Mouse (Mus musculus) adrenal gland, adult 2 months (tissue): ENCODE results near the gene D10Jhu81e. TPM values are rescaled to one million over a fixed set of nuclear protein-coding genes. Genes with fewer than 3 reads are reported as not detected.

Source experiments
- DNase-seq: peaks from one replicate; pipeline ENCODE4 v3.0.0; 2021
- polyA plus RNA-seq: library from polyadenylated mRNA; depleted of rRNA; stranded (reverse); fragments of >200 nt; gene quantifications from 2 replicates; pipeline ENCODE4 v1.2.3, GENCODE M21; 2012
- total RNA-seq, 2 experiments: library from RNA; stranded (reverse); gene quantifications; 2 replicates each; pipeline ENCODE4 v1.2.3; 2021

D10Jhu81e gene
- total and polyA plus RNA-seq, 3 experiments: 266 to 784 (median 267) TPM

DNA sequence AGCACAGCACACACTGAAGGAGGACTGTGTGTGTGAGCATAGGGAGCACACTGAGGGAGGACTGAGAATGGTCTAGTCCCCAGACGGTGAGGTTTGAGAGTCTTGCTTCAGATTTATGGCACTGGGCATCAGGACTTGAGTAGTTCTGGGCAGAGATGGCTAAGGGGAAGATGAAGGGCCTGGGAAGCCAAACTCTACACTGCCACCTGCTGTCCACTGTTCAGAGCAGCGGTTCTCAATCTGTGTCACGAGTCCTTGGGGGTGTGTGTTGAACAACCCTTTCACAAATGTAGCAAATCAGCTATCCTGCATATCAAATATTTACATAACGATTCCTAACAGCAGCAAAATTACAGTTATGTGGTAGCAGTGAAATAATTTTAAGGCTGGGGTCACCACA is 5.7 kb downstream of the D10Jhu81e start:
- peak; percentile 69 for DNase-seq

DNA sequence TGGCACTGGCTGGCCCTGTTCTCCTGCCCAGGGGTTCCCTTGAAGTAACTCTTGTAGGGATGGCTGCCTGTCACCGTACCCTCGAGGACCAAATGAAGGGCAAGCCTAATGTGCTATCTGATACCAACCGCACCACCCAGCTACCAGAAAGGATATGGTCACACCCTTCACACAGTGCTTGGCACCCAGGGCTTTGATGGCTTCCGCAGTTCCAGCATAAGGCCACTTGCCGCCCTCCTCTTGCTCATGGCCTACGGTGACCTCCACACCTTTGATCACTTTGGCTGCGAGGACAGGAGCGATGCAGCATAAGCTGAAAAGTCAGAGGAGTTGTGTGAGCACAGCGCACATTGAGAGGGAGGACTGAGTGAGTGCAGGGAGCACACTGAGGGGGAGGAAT is 6.3 kb downstream of the D10Jhu81e start:
- no peak for DNase-seq

DNA sequence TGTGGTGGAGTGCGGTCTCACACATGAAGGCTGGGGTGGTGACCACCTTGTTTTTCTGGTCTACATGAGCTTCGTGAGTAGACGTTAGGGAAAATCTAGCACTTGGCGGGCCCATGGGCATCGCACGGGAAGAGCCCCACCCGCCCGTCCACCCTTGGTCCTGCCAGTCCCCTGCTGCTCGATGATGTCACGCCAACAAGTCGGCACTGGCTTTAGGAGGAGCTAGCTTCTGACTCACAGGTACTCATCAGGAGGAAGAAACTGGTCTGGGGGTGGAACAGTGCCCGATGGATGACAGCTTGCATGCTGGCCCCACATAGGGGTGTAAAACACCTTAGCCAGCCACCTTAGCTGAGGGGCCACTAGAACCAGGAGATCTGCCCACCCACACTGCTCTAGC is 6.9 kb downstream of the D10Jhu81e start:
- DNase-seq: no peak

DNA sequence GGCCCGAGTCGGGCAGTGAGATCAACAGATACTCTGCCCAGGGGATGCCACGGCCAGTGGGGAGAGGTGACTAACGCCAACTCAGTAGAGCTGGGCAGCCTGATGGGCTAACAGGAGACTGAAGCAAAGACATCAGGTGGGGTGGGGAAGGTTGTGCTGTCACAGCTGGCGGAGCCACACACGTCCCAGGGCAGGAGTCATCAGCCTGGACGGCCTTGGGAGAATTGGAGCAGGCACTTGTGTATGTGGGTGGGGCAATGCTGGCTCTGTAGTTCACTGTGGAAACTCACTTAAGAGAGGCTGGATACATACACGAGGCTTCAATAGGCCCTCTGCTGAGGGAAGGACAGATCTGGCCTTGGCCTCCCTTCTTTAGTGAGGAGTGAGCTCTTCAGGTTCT is 8.5 kb downstream of the D10Jhu81e start:
- peak; percentile 74 for DNase-seq

DNA sequence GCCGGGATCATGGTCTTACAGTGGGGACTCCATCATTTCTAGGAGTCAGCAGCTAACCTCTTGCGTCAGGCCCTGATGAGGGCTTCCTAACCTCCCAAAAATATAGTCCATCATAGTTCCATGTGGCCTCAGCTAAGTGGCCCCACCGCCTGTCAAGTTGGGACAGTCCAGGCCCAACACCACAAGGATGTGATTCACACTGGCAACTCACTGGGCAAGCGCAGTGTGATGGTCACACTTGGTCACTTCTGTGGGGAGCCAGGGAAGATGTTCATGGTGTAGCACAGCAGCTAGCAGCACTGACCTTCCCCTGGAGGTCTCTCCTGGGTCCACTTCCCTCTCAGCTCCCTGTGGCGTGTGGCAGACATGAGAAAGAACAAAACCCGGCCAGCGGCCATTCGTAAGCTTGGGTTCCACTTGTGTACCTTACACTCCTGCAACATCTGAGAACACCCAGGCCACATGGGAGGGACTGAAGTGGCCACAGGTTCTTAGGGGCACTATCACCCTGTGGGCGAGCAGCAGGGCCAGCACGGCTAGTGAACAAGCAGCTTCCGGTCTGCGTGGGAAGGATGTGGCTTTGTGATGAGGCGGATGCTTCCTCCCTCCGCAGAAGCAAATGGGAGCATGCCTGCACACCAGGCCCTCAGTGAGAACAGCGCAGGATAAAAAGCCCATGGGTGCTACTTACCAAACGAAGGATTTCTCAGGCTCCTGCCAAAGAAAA is 9.1 kb downstream of the D10Jhu81e start:
- DNase-seq: peak; percentile 28

DNA sequence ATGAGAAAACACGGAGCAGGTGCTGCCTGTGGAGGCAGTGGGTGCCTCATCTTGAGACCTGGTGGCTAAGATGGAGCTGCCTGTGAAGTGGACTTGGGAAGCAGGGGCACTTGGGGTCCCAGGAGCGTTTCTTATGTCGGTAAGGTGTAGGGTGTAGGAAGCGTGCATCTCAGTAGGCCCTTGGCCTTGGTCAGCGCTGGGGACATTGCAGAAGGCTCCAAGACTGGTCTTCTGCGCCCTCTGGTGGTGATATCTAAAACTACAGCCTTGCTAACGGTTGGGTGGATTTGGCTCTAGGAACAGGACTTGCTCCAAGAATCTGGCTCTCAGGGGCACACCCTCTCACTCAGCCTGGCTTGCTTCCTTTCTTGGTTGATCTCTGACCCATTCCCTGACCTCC is 9.7 kb downstream of the D10Jhu81e start:
- DNase-seq: peak; percentile 88

DNA sequence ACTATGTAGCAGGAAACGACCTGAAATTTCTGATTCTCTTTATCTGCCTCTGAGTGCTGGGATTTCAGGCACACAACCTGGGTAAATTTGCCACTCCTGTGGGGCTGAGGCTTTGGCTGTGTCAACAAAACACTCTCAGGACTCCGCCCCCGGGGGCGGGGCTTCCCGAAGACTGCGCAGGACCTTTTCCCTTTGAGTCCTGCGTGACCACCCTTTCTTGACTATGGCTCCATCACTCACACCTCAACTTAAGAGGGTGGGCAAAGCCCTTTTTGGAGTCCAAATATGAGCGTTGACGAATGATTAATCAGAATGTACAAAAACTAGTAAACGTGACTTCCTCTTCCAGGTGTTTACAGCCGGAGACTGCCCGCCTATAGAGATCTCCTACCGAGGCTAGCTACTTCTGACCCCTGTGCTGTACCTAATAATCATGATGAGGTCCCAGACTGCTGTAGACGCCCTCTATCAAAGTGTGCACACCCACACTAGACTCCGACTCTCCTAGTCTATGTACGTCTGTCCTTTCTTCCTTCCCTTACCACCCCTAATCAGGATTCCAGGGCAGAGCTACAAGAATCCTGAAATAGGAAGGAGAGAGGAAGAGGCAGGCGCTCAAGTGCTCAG is 10.2 kb downstream of the D10Jhu81e start:
- peak; percentile 83 for DNase-seq

DNA sequence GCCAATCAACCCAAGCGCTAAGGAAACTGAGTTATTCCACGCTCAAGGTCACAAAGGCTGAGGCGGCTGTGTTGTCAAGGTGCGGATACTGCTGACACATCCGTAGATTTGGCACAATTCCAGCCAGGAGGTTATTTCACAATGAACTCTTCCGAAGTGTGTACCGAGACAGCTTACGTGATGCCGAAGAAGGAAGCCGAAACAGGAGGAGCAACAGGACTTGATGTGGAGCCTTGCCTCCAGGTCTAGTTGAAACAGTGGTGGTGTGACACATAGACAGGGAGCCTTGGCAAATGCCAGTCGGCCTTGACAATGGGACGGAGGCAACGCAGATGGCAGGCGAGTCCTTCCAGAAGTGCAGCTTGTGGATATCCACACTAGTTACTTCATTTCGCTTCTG is 11.5 kb downstream of the D10Jhu81e start:
- DNase-seq: peak; percentile 78

DNA sequence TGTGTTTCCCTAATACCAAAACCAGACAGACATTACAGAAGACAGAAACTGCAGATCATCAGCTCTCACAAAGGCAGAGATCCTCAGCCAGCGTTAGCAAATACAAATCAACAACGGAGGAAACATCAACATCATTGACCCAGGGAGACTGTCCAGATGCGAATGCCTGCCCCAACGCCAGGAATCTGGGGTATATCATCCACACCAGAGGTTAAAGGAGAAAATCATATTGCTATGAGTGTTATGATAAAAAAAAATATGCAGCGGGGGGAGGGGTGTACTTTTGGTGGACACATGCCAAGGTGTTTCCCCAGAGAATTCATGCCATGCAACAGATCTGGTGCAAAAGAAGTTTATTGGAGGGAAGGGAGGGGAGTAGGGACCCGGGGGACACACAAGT is 12.7 kb downstream of the D10Jhu81e start:
- no peak for DNase-seq

DNA sequence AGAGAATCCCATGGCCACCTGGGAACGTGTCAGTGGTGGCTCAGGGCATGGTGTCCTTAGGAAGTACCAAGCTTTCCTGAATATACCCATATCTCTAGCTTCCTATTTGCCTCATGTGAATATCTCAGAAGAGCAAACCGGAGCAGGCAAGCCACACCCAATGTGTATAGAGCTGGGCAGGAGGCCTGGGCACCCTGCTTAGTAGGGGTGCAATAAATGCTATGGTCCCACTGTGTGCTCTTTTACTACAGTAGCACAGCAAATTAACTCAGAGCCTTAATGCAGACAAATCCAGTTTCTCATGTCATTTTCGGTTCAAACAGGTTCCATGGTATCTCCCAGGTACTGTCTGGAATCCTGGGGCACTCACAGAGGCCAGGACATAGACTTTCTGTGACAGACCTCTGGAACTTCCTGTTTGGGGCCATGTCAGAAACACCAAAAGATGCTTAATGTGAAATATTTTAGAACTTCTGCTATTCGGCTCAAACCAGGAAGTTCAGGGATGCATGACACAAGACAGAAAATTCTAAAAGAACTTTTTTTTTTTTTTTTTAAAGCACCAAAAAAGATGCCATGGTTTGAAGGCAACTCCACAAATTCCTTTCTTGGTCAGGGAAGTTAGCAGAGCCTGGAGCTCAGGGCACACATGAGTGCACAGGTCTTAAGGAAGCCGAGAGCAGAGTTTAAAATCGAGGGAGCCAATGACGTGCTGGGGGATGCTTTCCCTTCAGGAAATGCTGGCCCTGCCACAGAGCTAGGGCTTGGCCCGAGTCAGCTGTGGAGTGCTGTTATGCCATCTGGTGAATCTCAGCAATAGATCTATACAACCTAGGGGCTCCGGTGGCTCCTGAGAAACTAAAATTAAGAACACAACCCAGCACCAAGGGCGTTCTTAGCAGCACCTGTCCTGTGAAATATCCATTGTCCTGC is 20.5 kb downstream of the D10Jhu81e start:
- no peak for DNase-seq

DNA sequence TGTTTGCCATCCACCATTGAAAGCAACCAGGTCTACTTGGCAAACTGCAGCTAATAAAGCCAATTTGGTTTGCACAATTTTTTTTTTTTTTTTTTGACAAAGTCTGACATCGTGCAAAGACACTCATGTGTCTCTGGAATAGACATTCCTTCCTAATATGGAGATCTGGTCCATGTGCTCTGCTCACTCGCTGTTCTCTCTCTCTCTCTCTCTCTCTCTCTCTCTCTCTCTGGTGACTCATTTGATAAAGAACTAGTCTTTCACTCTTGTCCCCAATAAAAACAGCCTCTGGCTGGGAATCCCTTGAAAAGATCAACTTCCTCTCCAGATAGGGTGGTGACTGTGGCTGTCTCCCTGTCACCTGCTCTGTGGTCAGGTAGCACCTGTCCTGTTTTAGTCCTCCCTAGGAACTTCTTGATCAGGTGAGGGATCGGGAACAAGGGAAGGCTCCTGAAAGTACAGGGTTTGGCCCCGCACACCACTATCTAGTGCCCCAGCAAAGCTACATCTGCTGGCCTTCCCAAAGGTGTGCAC is 21.6 kb downstream of the D10Jhu81e start:
- DNase-seq: no peak

DNA sequence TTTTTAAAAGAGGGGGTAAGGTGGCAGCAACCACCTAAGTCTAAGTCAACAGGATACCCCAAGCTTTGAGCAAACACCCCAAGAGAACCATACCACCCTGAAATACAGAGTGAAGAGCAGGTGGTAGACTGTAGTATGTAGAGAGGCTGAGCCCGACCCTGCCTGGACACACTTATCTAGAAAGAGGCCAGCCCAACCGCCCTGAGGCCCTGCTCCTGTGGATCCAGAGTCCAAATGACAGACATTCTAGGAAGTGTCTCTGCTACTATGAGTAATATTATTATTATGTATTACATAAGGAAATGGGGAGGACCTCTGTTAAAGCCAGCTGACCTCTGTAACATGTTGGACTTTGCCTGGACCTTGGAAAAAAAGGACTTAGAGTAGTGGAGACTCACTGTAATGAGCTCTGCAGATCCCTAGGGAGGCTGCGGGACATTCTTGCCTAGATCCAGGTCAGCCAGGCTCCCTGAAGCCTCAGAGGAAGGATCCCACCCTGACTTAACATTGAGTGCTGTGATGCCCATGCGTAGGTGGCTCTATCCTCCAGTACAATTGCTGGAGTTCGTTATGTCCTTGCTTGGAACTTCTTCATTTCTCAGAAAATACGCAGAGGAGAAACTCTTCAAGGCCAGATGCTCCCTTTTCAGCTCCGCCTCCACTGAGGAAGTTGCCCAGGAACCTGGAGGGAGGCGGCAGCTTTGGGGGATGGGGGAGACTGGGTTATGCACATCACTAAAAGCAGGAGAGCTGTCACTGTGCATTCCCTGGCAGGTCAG is 25.7 kb downstream of the D10Jhu81e start:
- no peak for DNase-seq

DNA sequence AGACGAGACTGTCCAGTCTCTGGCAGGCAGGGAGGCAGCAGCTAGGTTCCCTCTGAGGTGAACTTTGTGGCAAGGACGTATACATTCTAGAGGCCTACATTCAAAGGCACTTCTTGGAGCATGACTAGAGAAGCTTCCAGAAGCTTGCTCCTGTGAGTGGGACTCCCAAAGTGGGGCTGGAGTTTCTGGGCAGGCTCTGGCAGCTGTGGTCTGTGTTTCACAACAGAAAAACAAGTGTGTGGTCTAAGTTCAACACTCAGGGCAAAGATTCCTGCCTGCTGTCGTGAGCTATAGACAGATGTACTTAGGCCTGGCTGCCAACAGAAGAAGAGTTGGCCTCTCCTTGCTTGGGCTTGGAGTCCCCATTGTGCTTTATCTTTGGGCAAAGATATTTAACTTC is 28.7 kb downstream of the D10Jhu81e start:
- DNase-seq: no peak

DNA sequence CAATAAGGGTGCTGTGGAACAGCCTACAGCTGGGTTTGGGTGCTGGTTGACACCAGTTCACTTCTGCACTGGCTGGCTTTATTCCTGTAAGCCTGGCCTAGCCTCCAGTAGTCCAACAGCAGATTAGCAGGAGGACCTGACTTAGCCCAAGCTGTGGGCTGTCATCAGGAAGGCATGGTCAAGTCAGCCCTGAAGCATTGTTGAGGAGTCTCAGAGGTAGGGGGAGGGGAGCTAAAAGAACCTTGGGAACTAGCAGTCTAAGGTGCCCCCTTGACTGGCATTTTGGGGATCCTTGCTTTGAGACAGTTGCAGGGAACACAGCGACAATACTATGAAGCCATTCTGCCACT is 29.4 kb downstream of the D10Jhu81e start:
- DNase-seq: no peak

DNA sequence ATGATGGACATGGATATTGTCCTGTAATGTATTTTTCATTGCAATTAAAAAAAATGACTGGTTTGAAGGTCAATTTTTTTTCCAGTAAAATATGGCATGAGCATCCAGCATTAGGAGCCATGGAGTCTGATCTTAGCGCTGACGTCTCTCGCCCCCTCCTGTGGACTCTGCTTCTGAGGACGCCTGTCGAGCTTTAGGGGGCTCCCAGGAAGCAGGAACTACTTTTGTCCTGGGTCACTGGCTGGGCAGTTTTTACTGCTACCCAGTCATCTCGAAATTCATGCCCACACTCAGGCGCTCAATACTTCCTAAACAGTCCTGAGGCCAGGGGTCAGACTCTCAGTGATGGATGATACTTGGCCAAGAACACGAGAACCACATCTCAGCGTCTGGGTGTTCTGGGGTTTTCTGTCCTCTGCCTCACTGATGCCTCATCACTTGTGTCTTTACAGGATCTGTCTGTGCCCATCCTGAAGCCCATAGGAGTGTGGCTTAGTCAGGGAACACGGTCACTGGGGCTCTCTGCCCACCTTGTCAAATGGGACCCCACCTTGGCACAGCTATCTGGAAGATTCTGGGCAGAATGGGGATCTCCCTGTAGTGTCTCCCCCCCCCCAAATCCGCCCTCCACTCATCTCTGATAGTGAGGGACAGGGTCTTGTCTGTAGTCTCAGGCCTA is 29.9 kb downstream of the D10Jhu81e start:
- no peak for DNase-seq

DNA sequence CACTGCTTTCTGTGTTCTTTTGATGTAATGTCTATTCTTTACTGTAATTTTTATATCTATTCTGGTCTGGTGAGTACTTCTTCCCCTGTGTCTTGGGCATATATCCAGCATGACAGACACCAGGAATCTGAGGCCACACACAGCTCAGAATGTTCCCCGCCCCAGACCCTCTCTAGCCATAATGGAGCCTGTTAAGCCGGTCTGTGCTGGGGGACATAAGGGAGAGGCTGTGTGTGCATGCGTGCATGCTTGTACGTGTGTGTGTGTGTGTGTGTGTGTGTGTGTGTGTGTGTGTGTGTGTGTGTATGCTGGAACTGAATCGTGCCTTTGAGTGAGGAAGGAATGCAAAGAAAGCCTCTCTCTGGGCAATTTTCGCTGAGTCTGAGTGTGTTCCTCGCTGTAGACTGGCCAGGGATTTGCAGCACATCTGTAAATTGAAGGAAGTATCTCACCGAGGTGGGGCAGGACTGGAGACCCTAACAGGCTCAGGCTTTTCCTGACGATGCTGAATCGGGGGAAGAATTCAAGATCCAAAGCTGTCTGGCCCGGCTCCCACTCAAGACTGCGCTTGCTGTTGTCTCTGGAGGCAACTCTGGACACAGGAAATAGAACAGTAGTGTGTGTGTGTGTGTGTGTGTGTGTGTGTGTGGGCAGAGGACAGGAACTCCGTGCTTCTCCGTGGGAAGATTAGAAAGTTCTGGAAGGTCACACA is 30.6 kb downstream of the D10Jhu81e start:
- peak; percentile 51 for DNase-seq

DNA sequence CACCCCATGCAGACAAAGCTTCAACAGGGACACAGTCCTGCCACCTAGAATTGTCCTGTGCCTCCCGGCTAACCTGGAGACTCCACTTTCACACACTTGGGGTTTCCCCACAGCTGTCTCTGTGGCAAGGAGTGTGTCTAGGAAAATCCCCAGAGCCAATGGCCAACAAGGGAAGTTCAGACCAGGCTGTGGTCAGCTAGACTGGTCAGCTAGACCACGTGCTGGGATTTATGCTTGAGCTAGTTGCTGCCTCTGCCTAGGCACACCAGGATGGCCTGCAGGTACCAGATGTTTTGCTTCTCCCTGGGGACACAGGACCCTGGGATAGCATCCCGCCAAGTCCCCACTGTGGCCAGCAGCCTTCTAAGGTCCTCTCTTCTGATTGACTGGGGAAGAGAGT is 32.4 kb downstream of the D10Jhu81e start:
- DNase-seq: no peak

DNA sequence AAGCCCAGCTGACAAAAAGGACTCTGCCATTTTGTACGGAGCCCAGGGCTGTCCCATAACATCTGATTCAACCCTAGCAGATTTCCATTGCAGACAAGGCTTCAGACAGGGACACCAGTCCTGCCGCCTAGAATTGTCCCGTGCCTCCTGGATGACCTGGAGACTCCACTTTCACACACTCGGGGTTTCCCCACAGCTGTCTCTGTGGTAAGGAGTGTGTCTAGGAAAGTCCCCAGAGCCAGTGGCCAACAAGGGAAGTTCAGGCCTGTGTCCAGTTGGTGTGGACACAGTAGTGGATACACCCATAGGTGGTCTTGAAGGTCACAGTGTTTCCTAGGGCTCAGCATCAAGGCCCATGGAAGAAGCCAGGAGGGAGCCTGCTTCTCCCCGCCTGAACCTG is 33.6 kb downstream of the D10Jhu81e start:
- no peak for DNase-seq

DNA sequence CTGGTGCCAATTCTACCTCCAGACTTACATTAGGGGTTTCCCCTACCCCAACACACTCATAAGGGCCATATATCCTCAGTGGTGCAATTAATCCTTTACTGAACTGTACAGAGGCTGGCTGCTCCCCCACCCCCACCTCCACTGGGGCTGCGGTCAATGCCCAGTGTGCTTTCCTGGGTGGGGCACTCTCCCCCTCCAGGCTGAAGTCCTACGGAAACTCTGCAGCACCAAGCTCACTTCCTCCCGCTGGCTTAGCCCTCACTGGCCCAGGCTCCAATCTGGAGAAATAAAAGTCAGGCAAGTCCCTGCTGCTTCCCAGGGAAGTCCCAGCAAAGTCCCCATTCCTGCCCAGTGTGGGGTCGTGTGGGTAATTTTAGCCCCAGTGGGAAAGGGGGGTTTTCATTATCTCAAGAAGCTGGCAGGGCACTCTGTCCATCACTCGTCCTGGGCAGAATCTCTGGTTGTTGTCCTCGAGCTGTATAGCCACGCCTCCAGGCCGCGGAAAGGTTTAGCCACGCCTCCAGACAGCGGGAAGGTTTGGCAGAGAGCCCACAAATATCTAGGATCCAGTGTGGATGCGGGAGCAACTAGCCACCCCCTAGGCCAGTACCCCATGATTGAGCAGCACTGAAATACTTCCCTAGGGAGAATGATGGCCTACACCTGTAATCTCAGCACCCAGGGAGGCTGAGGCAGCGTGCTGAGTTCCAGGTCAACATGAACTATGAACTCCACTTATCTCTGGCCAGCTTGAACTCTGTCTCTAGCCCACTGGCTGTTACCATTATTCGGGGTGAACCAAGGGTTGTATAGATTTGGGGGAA is 34.4 kb downstream of the D10Jhu81e start:
- peak; percentile 50 for DNase-seq

DNA sequence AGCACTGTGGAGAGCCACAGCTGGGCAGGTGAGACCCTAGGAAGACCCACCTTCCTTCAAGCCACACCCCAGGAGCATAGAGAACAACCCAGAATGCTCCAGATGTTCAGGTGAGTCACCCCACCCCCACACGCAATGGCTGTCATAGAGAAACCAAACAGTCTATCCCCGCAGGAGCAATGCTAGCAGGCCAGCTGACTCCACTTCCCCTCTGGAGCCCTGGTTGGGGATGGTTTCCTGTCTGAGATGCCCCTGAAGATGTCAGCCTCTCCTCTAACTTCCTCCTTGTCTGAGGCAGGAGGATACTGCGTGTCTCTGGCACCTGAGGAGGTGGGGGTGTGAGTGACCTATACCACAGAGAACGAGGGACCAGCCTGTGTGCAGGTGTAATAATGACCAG is 35.2 kb downstream of the D10Jhu81e start:
- no peak for DNase-seq
